Mouse (Mus musculus) cerebellum, adult 9-10 months (tissue): ENCODE data around the gene Vps35l.

Source experiments
- DNase-seq: peaks from one replicate; pipeline ENCODE4 v3.0.0; 2022

Vps35l gene

DNA sequence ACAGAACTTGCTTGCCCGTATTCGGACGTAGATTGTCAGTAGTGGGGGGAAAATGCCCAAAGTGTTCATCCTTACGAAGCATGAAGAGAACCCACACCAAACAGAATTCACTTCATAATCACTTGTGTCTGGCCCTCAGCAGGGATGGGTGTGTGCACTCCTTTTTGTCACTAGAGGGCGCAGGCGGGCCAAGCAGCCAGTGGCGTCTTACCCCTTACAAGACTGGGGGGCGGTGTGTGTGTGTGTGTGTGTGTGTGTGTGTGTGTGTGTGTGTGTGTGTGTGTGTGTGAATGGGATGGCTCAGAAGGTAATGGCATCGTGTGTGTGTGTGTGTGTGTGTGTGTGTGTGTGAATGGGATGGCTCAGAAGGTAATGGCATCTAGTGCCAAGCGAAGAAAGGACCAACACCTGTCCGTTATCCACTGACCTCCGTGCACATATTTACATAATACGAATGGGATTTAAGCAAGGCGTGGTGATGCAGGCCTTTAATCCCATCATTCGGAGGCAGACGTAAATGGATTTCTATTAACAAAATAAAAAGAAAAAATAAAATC is at the start of gene Vps35l:
TSS of gene Vps35l (plus strand) at position 252 of the 557 bp plus-strand sequence.
- DNase-seq = peak; percentile 93

DNA sequence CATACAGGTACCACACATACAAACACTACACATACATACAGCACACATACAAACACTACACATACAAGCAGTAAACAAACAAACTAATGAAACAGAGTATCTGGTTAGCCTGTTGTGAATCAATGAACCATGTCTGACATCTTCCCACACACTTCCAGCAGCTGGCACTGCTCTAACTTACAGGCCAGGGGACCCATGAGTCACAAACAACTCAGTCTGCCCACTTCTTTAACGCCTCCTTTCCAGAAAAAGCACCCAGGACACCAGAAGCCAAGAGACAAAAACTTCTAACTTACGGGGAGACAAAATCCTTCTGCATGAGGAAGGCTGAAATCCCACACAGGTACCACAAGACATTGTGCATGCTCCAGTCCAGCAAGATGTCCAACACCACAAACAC is 48.7 kb upstream of the Vps35l start:
- DNase-seq = no peak

DNA sequence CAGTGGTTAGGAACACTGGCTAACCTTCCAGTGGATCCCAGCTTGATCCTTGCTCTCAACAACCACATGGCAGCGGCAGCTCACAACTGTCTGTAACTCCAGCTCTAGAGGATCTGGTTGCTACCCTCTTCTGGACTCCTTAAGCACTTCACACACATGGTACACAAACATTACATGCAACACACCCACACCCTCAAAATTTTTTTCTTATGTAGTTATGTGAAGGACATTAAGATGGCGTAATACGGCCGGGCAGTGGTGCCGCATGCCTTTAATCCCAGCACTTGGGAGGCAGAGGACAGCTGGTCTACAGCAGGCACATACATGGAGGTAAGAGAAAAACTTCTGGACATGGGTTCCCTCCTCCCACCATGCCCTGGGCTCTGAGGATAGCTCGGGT is 43.9 kb upstream of the Vps35l start:
- DNase-seq = no peak

DNA sequence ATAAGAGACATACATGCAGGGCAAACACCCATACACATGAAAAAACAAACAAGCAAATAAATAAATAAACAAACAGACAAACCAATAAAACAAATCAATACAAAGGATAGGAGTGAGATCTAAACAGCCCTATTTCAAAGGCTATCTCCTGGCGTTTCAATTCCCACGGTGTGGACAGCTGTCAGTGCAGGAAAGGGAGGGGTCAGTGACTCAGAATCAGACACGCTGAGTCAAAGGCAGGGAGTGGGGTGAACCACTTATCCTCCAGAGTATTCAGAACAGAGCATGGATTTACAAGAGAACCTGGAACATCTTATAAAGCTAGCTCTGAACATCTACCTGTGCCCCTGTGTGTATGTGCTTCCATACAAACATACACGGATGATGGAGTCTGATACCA is 42.9 kb upstream of the Vps35l start:
- DNase-seq = peak; percentile 3

DNA sequence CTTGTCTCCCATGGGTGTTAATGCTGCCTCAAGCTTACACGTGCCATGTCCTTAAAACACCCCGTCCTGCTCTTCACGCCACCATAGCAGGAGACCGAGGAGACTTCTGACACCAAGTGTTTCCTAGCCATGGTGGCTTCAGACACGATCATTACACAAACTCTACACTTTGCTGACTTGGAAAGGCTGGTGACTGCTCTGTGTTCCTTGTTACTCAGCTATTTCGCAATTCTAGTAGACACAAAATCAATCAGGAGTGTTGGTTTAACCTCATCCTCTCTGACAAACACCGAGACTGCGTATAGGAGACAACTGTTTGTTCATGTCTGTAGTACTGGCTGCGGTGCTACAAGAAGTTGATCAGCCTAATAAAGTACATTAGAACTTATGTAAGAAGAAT is 41.1 kb upstream of the Vps35l start:
- DNase-seq = no peak

DNA sequence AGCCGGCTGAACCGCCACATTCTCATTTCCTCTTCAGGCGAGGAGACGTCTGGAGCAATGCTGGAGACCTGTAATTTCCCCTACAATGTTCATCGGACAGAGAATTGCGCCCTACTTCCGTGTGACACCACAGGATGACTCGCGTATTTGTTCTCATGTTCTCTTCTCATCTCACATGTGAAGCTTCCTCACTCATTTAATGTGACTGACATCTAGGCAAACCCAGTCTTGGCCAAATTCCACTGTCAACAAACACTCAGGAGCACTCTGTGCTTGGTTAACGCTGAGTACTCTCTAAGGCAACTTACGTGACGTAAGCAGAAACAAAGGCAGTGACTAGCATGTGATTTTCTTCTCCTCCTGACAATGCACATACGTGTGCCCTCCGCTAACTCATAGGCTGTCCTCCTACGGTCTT is 36.9 kb upstream of the Vps35l start:
- no peak for DNase-seq

DNA sequence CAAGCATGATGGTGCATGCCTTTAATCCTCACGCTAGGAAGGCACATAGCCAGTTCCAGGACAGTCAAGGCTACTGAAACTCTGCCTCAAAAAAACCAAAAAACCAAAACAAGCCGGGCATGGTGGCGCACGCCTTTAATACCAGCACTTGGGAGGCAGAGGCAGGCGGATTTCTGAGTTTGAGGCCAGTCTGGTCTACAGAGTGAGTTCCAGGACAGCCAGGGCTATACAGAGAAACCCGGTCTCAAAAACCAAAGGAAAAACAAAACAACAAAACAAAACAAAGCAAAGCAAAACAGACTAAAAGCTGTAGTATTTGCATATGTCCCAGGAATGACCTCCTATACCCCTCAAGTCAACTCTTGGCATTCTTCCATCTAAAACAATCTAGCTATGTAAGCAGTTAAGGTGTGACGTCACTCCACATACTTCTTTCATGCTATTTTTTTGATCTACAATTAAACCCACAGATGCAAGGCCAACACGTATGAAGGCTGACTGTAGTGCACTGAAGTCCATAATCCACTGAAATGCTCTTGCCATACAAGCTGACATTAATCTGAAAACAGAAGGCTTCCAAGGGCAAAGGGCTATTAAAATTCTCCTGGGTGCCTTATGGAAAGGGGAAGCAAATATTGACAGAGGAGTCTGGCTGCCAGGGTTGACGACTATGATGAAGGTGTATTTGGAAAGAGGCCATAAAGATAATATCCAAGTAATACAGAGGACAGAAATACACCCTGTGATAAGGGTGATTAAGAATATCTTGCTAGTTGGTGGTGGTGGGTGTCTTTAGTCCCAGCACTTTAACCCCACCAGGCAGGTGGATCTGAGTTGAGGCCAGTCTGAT is 35.8 kb upstream of the Vps35l start:
- peak; percentile 51 for DNase-seq

DNA sequence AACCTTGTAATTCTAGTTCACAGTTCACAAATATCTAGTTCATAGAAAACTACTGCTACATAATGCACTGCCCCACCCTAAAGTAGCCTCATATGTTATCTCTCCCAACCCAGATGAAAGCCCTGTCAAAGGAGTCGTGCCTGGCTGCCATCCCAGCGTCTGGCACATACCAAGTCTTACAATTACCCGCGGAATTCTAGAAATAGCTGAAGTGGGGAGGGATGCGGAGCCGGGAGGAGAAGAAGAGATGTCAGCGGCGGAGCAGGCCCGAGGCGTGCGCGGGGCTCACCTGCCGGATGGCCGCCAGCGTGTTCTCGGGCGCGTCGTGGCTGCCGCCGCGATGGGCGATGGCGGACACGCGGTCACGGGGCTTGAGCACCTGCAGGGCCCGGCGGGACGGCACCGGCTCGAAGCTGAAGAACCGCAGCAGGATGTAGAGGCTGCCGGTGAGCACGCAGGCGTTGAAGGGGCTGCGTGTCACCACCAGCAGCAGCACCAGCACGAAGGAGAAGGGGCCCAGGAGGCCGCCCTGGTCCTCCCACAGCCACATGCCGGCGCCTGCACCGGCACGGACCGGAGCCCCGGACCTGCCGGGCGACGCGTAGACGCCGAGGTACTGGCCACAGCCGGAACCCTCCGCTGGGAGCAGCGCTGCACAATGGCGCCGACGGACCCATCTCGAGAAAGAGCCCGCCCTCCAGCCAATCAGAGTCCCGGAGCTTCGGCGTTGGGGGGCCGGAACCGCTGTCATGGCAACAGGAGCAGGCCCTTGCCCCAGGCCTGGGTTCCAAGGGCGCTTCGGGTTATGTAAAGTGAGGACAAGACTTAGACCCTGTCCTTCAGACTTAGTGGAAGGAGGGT is 34.7 kb upstream of the Vps35l start, which contains the start of gene Gde1:
TSS of gene Gde1 (minus strand) at position 678 of the 861 bp plus-strand sequence.
- DNase-seq = peak; percentile 93

DNA sequence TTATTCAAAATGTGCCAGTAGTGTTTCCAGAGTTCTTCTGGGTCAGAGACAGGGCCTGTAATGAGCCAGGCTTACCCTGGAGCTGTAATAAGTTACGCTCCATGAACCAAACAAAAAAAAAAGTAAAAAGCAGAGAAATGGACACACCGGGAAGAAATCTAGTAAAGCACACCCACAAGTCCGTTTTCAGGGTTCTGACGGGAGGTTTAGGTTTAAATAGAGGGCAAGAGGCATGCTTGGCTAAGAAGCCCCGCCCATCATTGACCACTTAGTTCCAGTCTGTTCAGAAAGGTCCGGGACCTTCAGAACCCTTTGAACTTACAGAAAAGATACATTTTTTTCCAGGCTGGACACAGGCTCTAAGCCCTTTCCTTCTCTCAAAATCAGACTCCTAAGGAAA is 34.0 kb upstream of the Vps35l start:
- no peak for DNase-seq

DNA sequence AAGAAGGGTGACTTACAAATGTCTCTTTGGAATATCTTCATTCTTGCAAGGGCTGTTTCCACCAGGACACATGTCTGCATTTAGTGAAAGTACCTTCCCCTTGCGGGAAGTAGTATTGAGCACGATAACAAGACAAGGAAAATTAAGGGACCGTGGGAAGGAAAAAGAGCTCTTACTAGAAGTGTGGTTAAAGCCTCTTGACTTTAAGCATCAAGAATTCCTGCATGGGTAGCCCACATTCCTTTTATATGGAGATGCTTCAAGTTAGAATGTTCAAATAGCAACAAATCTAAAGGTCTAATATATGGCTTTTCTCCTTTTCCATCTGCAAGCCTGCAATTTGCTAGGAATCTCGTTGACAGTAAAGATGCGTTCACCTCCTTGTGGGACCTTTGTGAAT is 33.5 kb upstream of the Vps35l start:
- peak; percentile 41 for DNase-seq

DNA sequence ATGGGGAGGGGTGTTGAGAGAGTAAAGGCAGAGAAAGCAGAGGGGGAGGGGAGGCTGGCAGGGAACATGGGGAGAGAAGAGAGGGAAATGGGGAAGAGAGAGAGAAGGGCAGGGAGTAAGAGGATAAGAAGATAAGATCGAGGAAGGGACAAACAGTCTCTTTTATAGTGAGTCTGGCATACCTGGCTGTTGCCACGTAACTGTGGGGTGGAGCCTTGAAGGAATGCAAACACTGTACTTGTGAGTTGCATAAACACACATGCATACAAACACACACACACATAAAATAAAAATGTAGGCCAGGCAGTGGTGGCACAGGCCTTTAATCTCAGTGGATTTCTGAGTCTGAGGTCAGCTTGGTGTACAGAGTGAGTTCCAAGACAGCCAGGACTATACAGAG is 32.8 kb upstream of the Vps35l start:
- DNase-seq = peak; percentile 33

DNA sequence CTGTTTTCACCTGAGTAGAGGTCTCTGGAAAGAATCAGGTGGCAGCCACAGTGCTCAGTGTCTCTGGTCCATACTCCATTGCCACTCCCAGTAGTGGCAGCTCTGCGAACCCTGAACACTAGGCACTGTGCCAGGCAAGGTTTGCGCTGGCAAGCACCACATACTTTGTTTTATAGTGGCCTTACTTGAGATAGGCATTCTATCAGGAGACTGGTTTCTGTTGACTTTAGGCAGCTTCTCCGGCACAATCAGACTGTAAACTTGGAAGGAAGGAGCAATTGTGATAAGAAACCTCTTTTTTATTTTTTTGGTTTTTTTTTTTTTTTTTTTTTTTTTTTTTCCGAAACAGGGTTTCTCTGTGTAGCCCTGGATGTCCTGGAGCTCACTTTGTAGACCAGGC is 32.0 kb upstream of the Vps35l start:
- DNase-seq = peak; percentile 35

DNA sequence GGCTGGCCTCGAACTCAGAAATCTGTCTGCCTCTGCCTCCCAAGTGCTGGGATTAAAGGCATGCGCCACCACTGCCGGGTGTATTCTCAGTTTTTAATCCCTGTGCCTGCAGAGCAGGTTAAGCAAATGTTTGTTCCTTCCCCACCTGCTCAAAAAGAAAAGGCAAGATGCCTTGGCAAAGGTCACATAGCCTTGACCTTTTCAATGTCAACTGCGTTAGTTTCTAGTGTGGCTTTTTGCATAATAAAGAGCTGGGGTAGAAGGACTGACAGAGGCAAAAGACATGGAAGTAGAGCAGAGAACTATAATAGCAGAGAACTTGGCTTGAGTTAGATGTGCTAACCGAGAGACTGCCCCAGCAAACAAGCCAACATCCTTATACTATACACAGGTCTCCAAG is 29.2 kb upstream of the Vps35l start:
- DNase-seq = no peak

DNA sequence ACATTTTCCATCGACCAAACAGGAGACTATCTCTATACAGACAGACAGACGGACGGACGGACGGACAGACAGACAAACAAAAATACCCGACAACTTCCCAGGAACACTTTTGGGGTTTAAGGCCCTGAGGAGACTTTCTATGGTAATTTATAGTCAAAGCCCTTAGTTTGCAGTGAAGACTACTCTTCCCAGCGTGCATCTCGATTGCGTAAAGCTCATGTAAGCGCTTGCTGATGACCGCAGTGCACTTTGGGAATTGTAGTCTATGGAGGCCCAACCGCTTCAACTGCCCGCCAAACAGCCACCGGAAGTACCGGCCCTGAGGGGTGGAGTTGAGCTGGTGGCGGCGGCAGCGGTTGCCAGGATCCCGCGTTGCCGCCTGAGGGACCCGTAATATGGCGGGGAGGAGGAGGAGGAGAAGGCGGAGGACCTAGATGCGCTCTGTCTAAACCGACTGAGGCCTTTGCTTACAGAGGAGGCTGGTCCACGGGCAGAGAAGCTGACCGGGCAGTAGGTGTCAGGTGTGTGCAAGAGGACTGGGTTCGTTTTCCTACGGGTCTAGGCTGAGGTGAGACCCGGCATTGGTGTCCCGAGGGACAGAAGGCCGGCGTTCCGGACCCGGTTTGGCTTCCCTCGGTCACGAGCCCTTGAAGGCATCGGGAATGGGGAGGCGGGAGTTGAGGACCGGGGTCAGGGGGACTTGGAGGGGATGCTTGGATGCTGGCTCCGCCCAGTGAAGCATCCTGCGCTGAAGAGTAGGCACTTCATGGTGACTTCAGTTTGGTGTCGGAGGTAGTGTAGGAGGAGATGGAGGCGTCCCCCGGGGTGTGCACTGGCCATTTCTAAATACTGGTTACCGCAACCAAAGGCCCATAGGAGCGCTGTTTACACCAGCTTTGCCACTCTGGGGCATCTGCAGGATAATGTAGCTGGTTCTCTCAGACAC is 27.5 kb upstream of the Vps35l start, which contains the start of gene Ccp110:
TSS of gene Ccp110 (plus strand) at position 325 of the 946 bp plus-strand sequence.
- peak; percentile 96 for DNase-seq

DNA sequence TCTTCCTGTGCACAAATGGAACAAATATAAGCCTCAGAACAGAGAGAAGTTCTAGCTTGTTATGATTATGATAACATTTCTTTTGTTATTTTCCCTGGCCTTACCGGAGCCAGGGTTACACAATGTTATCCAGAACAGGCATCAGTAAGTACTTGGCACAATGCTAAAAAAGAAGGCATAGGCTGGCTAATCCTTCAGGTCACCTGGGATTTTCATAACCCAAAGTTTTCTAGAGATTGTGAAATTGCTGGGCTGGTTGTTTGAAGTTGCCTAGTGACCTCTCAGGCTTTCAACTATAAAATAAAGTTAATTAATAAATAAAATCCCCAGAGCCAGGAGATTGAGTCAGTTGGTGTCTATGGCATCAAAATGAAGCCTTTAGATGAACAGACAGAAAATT is 25.2 kb upstream of the Vps35l start:
- no peak for DNase-seq

DNA sequence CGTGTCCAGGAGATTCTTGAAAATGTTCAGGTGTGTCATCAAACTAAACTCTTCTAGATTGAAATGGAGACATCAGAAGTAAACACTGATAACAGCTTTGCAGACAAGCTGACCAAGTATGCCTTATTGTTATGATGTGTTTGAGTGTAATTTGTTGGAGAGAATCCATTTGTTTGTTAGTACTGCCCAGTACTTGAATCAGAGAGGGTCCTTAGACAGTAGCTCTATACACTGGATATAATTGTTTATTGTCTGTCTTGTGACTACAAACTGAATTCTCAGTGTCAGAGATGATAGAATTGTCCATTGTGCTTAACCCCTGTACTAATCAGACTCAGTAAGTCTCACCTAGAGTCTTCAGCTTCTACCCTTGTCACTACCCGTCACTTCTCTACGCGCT is 22.0 kb upstream of the Vps35l start:
- DNase-seq = no peak

DNA sequence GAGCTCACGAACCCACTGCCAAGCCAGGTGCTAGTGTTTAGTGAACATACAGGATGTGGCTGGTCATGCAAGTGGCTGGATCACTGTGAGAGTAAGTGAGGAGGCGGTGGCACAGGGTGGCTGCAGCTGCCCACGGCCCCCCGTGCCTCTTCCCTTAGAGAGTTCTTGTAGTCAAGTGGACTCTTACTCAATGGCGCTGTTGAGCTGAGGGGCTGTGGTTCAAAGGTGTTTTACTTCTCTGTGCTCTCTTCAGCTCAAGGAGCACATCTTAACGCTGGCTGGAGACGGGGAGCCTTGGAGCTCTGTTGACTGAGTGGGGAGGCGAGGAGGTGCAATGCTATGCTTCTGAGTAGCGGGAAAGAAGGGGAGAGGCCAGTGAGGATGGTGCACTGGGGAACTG is 16.1 kb upstream of the Vps35l start:
- DNase-seq = no peak

DNA sequence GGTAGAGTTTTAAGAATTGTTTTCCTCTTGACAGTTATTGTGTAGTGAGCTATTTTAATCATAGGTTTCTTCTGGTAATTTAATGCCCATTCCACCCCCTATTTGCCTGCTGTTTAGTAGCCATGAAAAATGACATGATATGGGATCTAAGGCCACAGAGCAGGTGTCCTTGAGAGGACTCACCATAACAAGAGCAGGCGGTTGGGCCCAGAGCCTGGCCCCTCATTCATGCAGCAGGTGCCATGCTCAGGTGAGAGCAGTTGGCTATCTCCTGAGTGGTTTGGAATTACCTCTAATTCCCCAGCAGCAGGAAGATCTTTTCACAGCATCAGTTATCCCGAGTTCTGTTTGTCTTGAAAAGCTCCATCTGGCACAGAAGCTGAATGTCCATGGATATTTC is 14.6 kb upstream of the Vps35l start:
- DNase-seq = no peak

DNA sequence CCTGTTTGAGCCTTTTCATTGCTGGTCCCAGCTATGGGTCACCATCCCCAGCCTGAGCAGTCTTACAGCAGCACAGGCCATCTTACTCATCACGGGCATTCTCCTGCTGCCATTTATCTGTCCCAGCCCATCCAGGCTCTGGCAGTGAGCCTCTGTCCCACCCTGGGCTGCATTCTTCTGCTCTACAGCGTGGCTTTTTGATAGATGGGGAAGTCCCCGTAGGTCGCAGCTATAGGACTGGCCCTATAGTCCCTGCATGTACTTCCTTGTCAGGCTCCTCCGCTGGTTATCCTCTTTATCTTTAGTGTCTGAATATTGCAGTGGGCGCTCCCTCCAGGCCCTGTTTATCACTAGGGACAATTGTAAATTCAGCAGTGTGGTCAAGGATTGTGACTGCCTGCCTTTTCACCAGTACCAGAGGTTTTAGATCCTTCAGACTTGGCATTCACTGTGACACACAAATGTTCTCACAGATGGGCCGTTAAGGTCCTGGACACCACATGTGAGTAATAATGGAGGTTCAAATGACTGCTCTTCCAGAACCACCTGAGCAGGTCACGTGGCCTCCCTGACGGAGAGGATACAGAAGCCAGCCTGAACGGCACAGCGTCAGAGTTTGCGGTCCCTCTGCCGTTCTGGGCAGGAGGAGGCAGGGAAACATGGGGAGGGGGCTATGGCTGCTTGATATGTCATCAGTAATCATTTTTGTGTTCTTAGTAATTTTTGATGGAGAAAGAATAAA is 11.0 kb upstream of the Vps35l start:
- DNase-seq = no peak

DNA sequence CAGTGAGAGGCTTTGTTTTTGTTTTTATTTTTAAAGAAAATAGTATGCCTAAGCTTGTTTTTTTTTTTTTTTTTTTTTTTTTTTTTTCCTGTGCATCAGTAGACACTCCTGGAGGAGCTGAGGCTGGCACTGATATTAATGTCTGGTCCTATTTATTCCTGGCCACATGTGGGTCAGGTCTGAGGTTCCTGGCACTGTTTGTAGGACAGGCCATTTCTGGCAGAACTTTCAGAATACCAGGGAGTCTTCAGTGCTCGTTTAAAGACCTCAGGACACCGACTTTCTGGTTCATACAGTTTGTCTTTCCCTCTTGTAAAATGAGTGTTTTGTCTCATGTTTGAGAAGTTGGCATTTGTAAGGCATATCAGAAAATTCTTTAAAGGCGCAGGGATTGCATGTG is 8.2 kb upstream of the Vps35l start:
- DNase-seq = no peak

DNA sequence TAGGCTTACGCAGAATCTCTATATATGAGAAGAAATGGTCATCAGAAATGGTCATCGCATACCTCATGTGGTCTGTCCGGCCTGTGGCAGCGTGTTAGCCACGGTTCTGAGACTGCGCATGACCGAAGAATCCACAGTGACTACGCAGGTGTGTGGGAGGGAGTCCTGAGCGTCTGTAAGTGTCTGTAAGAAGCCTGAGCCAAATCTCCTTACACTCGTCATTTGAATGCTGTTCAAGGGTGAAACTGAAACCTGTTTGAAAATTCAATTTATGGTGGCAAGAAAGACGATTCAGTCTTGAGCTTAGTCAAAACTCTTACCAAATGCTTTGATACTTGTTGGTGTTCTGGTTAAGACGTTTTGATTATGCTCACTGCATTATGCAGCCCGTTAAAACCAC is 6.8 kb upstream of the Vps35l start:
- no peak for DNase-seq

DNA sequence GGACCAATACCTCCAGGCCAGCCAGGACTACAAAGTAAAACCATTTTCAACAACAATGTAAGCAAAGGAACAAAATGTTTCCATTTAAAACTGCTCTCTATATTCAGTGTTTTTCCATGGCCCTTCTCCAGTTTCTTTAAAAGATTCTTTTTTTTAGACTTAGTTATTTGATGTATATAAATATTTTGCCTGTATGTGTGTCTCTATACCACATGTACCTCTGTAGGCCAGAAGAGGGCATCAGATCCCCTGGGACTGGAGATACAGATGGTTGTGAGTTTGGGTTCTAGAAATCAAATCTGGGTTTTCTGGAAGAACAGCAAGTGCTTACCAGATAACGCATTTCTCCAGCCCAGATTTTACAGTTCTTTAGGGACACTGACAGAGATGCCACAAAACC is 1.3 kb upstream of the Vps35l start:
- peak; percentile 43 for DNase-seq
